Mouse (Mus musculus) central nervous system, embryonic 14 days (tissue): ENCODE measurements around the gene Klk1b22. TPM values are rescaled to one million over a fixed set of nuclear protein-coding genes. Genes with fewer than 3 reads are reported as not detected.

ENCODE experiments used
- polyA plus RNA-seq: library from polyadenylated mRNA; depleted of rRNA; stranded (reverse); fragments of >200 nt; gene quantifications from 2 replicates; pipeline ENCODE4 v1.2.3, GENCODE M21; 2012; rRNA removed

Gene Klk1b22
- not detected in 2 replicates for polyA plus RNA-seq

GRCm38 (mm10) chr7:44112373-44112772 is at the start of gene Klk1b22:
Klk1b22 (plus strand) TSS chr7:44112673.

GRCm38 (mm10) chr7:44102028-44102427 is 10.4 kb upstream of the Klk1b22 start, which contains the start of gene Klk1b21:
Klk1b21 (plus strand) TSS chr7:44102328.

DNA sequence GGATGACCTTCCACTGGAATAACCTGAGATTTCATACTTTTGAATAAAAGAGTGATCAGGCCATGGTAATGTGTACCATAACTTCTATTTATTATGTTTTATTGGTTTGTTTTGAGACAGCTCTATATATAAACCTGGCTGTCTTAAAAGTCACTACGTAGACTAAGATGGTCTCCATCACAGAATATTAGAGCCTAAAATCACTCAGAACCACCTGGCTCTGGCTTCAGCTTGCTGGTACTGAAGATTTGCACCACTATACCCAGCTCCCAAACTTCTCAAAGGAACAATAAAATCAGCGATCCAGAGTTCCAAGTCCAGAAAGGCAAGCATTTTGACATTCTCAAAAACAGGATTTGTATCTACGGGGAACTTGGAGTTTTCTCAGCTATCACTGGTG is 24.0 kb downstream of the Klk1b22 start, which contains the start of gene Klk1b16:
Gene Klk1b16 (plus strand): TSS at position 301 of the 400 bp plus-strand sequence.

Other genes with a start within 250 kb of the Klk1b22 start
- gene Klk4, start 231.5 kb upstream of the Klk1b22 start, polyA plus RNA-seq = 0.33 and 0.58 TPM in 2 replicates
- not detected in 2 replicates for gene Klk15, start 178.9 kb upstream of the Klk1b22 start, polyA plus RNA-seq
- gene Klk1b8, start 162.0 kb upstream of the Klk1b22 start, polyA plus RNA-seq = not detected in 2 replicates
- gene Klk1b1, start 145.9 kb upstream of the Klk1b22 start, polyA plus RNA-seq = not detected in 2 replicates
- gene Klk1b9, start 136.6 kb upstream of the Klk1b22 start, polyA plus RNA-seq = not detected in 2 replicates
- not detected in 2 replicates for gene Klk1b11, start 116.8 kb upstream of the Klk1b22 start, polyA plus RNA-seq
- 0.06 TPM in 1 of 2 replicates, not detected in the other for gene Klk1b26, start 100.5 kb upstream of the Klk1b22 start, polyA plus RNA-seq
- gene Klk1b27, start 60.4 kb upstream of the Klk1b22 start, polyA plus RNA-seq = not detected in 2 replicates
- gene Klk1b21, start 10.3 kb upstream of the Klk1b22 start, polyA plus RNA-seq = not detected in 2 replicates
- gene Klk1b16, start 24.1 kb downstream of the Klk1b22 start, polyA plus RNA-seq = not detected in 2 replicates
- gene Klk1b24, start 75.6 kb downstream of the Klk1b22 start, polyA plus RNA-seq = 0.09 TPM in 1 of 2 replicates, not detected in the other
- gene Klk1b3, start 85.5 kb downstream of the Klk1b22 start, polyA plus RNA-seq = not detected in 2 replicates
- gene Klk1b4, start 94.8 kb downstream of the Klk1b22 start, polyA plus RNA-seq = not detected in 2 replicates
- not detected in 2 replicates for gene Klk1b5, start 103.3 kb downstream of the Klk1b22 start, polyA plus RNA-seq
- not detected in 2 replicates for gene Klk1, start 112.7 kb downstream of the Klk1b22 start, polyA plus RNA-seq
- not detected in 2 replicates for gene Gm36864, start 123.5 kb downstream of the Klk1b22 start, polyA plus RNA-seq
- 1.4 and 1.6 TPM in 2 replicates for gene 1700028J19Rik, start 134.0 kb downstream of the Klk1b22 start, polyA plus RNA-seq
- gene 2410002F23Rik, start 134.0 kb downstream of the Klk1b22 start, polyA plus RNA-seq = 290 and 299 TPM in 2 replicates
- gene Acp4, start 144.7 kb downstream of the Klk1b22 start, polyA plus RNA-seq = 0.05 TPM in 1 of 2 replicates, not detected in the other
- gene Gm15517, start 148.8 kb downstream of the Klk1b22 start, polyA plus RNA-seq = 0.51 TPM in 1 of 2 replicates, not detected in the other
- 4.6 and 6.3 TPM in 2 replicates for gene Clec11a, start 194.2 kb downstream of the Klk1b22 start, polyA plus RNA-seq
- 23.6 and 34.2 TPM in 2 replicates for gene Shank1, start 197.6 kb downstream of the Klk1b22 start, polyA plus RNA-seq